Mouse (Mus musculus): ENCODE measurements around the gene Wnk2. TPM values are rescaled to one million over a fixed set of nuclear protein-coding genes. Genes with fewer than 3 reads are reported as not detected.

The Wnk2 gene
- polyA plus RNA-seq, 1 experiment, result not detected

DNA sequence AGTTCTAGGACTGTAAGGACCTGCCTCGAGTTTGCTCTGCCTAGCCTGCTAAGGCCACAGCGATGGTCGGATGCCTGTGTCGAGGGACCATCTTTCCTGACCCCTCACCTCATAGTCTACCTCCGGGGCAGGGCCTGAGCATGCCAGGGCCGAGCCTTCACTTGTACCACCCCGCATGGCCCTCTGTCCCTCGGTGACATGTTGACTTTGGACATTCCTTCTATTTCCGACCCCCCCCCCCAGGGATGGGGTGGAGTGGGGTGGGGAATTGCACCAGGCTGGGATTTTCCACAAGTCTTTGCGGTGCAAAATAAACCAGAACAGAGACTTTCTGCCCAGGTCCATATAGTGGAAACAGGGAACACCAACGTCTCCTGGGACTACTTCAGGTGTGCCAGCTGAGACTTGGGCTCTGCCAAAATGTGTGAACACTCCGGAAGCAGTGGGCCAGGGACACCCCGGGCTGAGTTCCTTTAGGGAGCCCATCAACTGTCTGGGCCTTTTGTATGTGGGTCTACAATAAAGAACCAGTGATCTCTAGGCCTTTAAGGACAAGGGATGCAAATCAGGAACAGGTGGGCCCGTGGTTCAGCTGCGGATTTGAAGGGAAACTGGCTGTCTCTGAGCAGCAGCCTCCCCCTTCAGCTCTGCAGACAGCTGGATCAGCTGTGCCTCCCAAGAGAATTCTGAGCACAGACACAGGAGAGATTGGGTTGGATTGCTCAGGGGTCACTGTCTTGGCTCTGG is 40.6 kb upstream of the Wnk2 start:
- Histone ChIP-seq H3K4me3 (ENCODE audit: insufficient read depth, poor library complexity, severe bottlenecking) (no peak overlapping the region), H3ac (ENCODE audit: control insufficient read depth, insufficient read length, low read depth) (peak overlapping the region; percentile 2)
- TF ChIP-seq MAX (IDR thresholded peaks at IDR 0.05), result no peak
- peak; percentile 55 for TF ChIP-seq MYOD1 (IDR thresholded peaks at IDR 0.05; ENCODE audit: control insufficient read depth, insufficient read length, low read depth)

GRCm38 (mm10) chr13:49187288-49188218 is 39.7 kb upstream of the Wnk2 start, which contains the start of gene Ninj1:
Gene Ninj1 (plus strand): TSS chr13:49187485.
- Histone ChIP-seq H3K79me2 (ENCODE audit: control insufficient read depth, insufficient read depth) (peaks cover 16% of the 10 kb centered on the region), H3K79me3 (ENCODE audit: low read depth) (peaks cover 1% of the 10 kb centered on the region), H3K27me3 (ENCODE audit: control insufficient read depth, insufficient read depth, insufficient read length) (no peaks in the 10 kb centered on the region), H3K4me3 (ENCODE audit: insufficient read depth, poor library complexity, severe bottlenecking) (peak within 1 kb of the TSS; percentile 45), H3K36me3 (ENCODE audit: control insufficient read depth, insufficient read depth) (no peaks in the 10 kb centered on the region), H3ac (ENCODE audit: control insufficient read depth, insufficient read length, low read depth) (peak within 1 kb of the TSS; percentile 93)
- TF ChIP-seq CEBPB (IDR thresholded peaks at IDR 0.05; ENCODE audit: low read depth), result no peak
- peak; percentile 11 for TF ChIP-seq MYOD1 (IDR thresholded peaks at IDR 0.05; ENCODE audit: control insufficient read depth, insufficient read length, low read depth)
- TF ChIP-seq USF1 (IDR thresholded peaks at IDR 0.05; ENCODE audit: low read depth), result no peak
- TF ChIP-seq MAX (IDR thresholded peaks at IDR 0.05), result no peak
- TF ChIP-seq FOSL1 (IDR thresholded peaks at IDR 0.05; ENCODE audit: insufficient read depth, low read length, poor library complexity, severe bottlenecking), result no peak
- TF ChIP-seq MYOG (IDR thresholded peaks at IDR 0.05; ENCODE audit: control insufficient read depth, extremely low read depth, insufficient read length), result no peak

More for the DNA sequence above, 40.6 kb upstream of the Wnk2 start:
- Histone ChIP-seq H3K27me3 (ENCODE audit: control insufficient read depth, insufficient read depth, insufficient read length) (no peaks in the 10 kb centered on the region), H3K36me3 (ENCODE audit: control insufficient read depth, insufficient read depth) (no peaks in the 10 kb centered on the region), H3K79me2 (ENCODE audit: control insufficient read depth, insufficient read depth) (peaks cover 16% of the 10 kb centered on the region), H3K79me3 (ENCODE audit: low read depth) (peaks cover 1% of the 10 kb centered on the region)

- Histone ChIP-seq H3K79me2 (ENCODE audit: control insufficient read depth, insufficient read depth) (peaks cover 16% of the 10 kb centered on the region), H3ac (ENCODE audit: control insufficient read depth, insufficient read length, low read depth) (no peak overlapping the region), H3K27me3 (ENCODE audit: control insufficient read depth, insufficient read depth, insufficient read length) (no peaks in the 10 kb centered on the region), H3K4me3 (ENCODE audit: insufficient read depth, poor library complexity, severe bottlenecking) (no peak overlapping the region), H3K36me3 (ENCODE audit: control insufficient read depth, insufficient read depth) (no peaks in the 10 kb centered on the region), H3K79me3 (ENCODE audit: low read depth) (peaks cover 1% of the 10 kb centered on the region)
- no peak for TF ChIP-seq CEBPB (IDR thresholded peaks at IDR 0.05; ENCODE audit: low read depth)
- TF ChIP-seq MAX (IDR thresholded peaks at IDR 0.05), result no peak
- TF ChIP-seq USF1 (IDR thresholded peaks at IDR 0.05; ENCODE audit: low read depth), result no peak
- TF ChIP-seq FOSL1 (IDR thresholded peaks at IDR 0.05; ENCODE audit: insufficient read depth, low read length, poor library complexity, severe bottlenecking), result no peak
- no peak for TF ChIP-seq CTCF (IDR thresholded peaks at IDR 0.05; ENCODE audit: control insufficient read depth, insufficient read depth, insufficient read length)
- no peak for TF ChIP-seq MYOG (IDR thresholded peaks at IDR 0.05; ENCODE audit: control insufficient read depth, extremely low read depth, insufficient read length)
- no peak for TF ChIP-seq MYOD1 (IDR thresholded peaks at IDR 0.05; ENCODE audit: control insufficient read depth, insufficient read length, low read depth)
These were observed 39.0 kb upstream of the Wnk2 start for GRCm38 (mm10) chr13:49186798-49187287.

GRCm38 (mm10) chr13:49183646-49184045 is 35.8 kb upstream of the Wnk2 start:
- H3K79me3 ChIP-seq (ENCODE audit: low read depth), result no peaks in the 10 kb centered on the region
- peaks cover 6% of the 10 kb centered on the region for H3K79me2 ChIP-seq (ENCODE audit: control insufficient read depth, insufficient read depth)
- TF ChIP-seq USF1 (IDR thresholded peaks at IDR 0.05; ENCODE audit: low read depth) (no peak), CEBPB (IDR thresholded peaks at IDR 0.05; ENCODE audit: low read depth) (no peak), MAX (IDR thresholded peaks at IDR 0.05) (no peak), FOSL1 (IDR thresholded peaks at IDR 0.05; ENCODE audit: insufficient read depth, low read length, poor library complexity, severe bottlenecking) (no peak), CTCF (IDR thresholded peaks at IDR 0.05; ENCODE audit: control insufficient read depth, insufficient read depth, insufficient read length) (no peak), MYOD1 (IDR thresholded peaks at IDR 0.05; ENCODE audit: control insufficient read depth, insufficient read length, low read depth) (no peak), MYOG (IDR thresholded peaks at IDR 0.05; ENCODE audit: control insufficient read depth, extremely low read depth, insufficient read length) (no peak)
- no peaks in the 10 kb centered on the region for H3K36me3 ChIP-seq (ENCODE audit: control insufficient read depth, insufficient read depth)
- no peak overlapping the region for H3K4me3 ChIP-seq (ENCODE audit: insufficient read depth, poor library complexity, severe bottlenecking)
- H3ac ChIP-seq (ENCODE audit: control insufficient read depth, insufficient read length, low read depth), result no peak overlapping the region
- H3K27me3 ChIP-seq (ENCODE audit: control insufficient read depth, insufficient read depth, insufficient read length), result no peaks in the 10 kb centered on the region

DNA sequence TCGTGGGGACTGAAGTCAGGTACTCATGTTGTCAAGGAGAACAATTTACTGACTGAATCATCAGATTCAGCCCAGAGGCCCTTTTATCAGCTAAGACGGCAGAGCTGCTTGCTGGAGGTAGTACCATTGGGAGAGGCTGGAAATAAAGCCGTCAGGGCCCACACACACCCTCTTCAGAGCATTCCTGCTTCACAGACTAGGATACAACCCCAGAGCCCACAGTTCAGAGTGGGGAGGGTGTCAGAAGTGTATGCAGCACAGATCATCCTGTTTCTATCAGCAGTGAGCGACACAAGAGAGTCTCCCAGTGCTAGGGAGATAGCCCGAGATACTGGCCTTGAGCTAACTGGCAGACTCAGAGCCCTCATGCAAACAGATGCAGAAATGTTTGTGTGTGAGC is 35.3 kb upstream of the Wnk2 start:
- Histone ChIP-seq H3K4me3 (ENCODE audit: insufficient read depth, poor library complexity, severe bottlenecking) (no peak overlapping the region), H3ac (ENCODE audit: control insufficient read depth, insufficient read length, low read depth) (no peak overlapping the region), H3K27me3 (ENCODE audit: control insufficient read depth, insufficient read depth, insufficient read length) (no peaks in the 10 kb centered on the region), H3K79me3 (ENCODE audit: low read depth) (no peaks in the 10 kb centered on the region), H3K36me3 (ENCODE audit: control insufficient read depth, insufficient read depth) (no peaks in the 10 kb centered on the region), H3K79me2 (ENCODE audit: control insufficient read depth, insufficient read depth) (peaks cover 4% of the 10 kb centered on the region)
- TF ChIP-seq MAX (IDR thresholded peaks at IDR 0.05) (no peak), CTCF (IDR thresholded peaks at IDR 0.05; ENCODE audit: control insufficient read depth, insufficient read depth, insufficient read length) (no peak), MYOD1 (IDR thresholded peaks at IDR 0.05; ENCODE audit: control insufficient read depth, insufficient read length, low read depth) (no peak), MYOG (IDR thresholded peaks at IDR 0.05; ENCODE audit: control insufficient read depth, extremely low read depth, insufficient read length) (no peak)
